Mouse (Mus musculus) CH12.LX (cell line): Measurements from ENCODE around the gene Rai14. TPM values are rescaled to one million over a fixed set of nuclear protein-coding genes. Genes with fewer than 3 reads are reported as not detected.

Experiments used
- DNase-seq: peaks from one replicate; pipeline ENCODE4 v3.0.0-alpha.2; 2013; ENCODE audit errors: extremely low read depth
- H3K27ac ChIP-seq: 2 replicates; pipeline ENCODE4 v1.5.1; 2012; ENCODE audit warnings: low read depth, mild to moderate bottlenecking, control low read depth, moderate library complexity; ENCODE audit not compliant: insufficient read depth
- H3K27me3 ChIP-seq: replicated peaks from 2 replicates; pipeline ENCODE3; 2012; ENCODE audit warnings: inconsistent platforms
- H3K36me3 ChIP-seq, 2 experiments: replicated peaks in 1 of 2; 2 replicates each; pipeline versions ENCODE3 to v1.6.1; 2012; ENCODE audit warnings: inconsistent platforms in 1 of 2, low read length in 1 of 2, mild to moderate bottlenecking in 1 of 2, mixed read lengths in 1 of 2, moderate library complexity in 1 of 2; ENCODE audit not compliant: control insufficient read depth in 1 of 2, insufficient read depth in 1 of 2
- H3K4me1 ChIP-seq, 2 experiments: 2 replicates each; pipeline ENCODE4 v1.6.1; 2012; ENCODE audit warnings: inconsistent platforms in 1 of 2, moderate library complexity in 1 of 2; ENCODE audit not compliant: insufficient read depth in 2 of 2, control insufficient read depth in 1 of 2
- H3K4me2 ChIP-seq: 2 replicates; pipeline ENCODE4 v1.6.1; 2012; ENCODE audit warnings: low read depth, mild to moderate bottlenecking, control low read depth; ENCODE audit not compliant: poor library complexity, insufficient read depth, severe bottlenecking
- H3K4me3 ChIP-seq, 3 experiments: fragments of 150-350 bp in 1 of 3; sonication (generic) in 1 of 3; replicated peaks in 1 of 3; 2 replicates each; pipeline versions ENCODE3 to v1.5.1; 2011 to 2012; ENCODE audit warnings: low read depth in 2 of 3, low read length in 2 of 3, mild to moderate bottlenecking in 2 of 3, moderate library complexity in 2 of 3, control low read depth in 1 of 3, improper control_type of control experiment in 1 of 3, inconsistent platforms in 1 of 3, mixed read lengths in 1 of 3; ENCODE audit not compliant: poor library complexity in 1 of 3
- H3K79me2 ChIP-seq: replicated peaks from 2 replicates; pipeline ENCODE4 v1.6.1; 2012; ENCODE audit warnings: mild to moderate bottlenecking, moderate library complexity; ENCODE audit not compliant: control insufficient read depth, poor library complexity, insufficient read depth, severe bottlenecking; ENCODE audit errors: extremely low read depth
- H3K9ac ChIP-seq: 2 replicates; pipeline ENCODE4 v1.6.1; 2012; ENCODE audit warnings: low read depth, mild to moderate bottlenecking, control low read depth, moderate library complexity; ENCODE audit not compliant: insufficient read depth
- H3K9me3 ChIP-seq: replicated peaks from 2 replicates; pipeline ENCODE3; 2012; ENCODE audit warnings: low read length, inconsistent platforms, mixed read lengths
- BHLHE40 ChIP-seq: IDR thresholded peaks from 2 replicates; pipeline ENCODE4 v1.6.1; 2011; ENCODE audit warnings: mild to moderate bottlenecking, low read depth, low read length, improper control_type of control experiment
- CHD2 ChIP-seq: IDR thresholded peaks from 2 replicates; pipeline ENCODE4 v1.6.1; 2011; ENCODE audit warnings: low read length, improper control_type of control experiment
- E2F4 ChIP-seq: IDR thresholded peaks from 2 replicates; pipeline ENCODE4 v1.6.1; 2011; ENCODE audit warnings: low read depth, low read length, improper control_type of control experiment; ENCODE audit not compliant: insufficient replicate concordance
- EP300 ChIP-seq: IDR thresholded peaks from 2 replicates; pipeline ENCODE4 v1.6.1; 2011; ENCODE audit warnings: low read length, improper control_type of control experiment
- HCFC1 ChIP-seq: IDR thresholded peaks from 2 replicates; pipeline ENCODE4 v1.6.1; 2012; ENCODE audit warnings: low read depth, mild to moderate bottlenecking, inconsistent platforms, low read length, improper control_type of control experiment
- IRF4 ChIP-seq: IDR thresholded peaks from 2 replicates; pipeline ENCODE4 v1.6.1; 2014; ENCODE audit warnings: low read depth, mild to moderate bottlenecking, inconsistent platforms, low read length, improper control_type of control experiment
- JUN ChIP-seq: IDR thresholded peaks from 2 replicates; pipeline ENCODE4 v1.6.1; 2011; ENCODE audit warnings: low read depth, mild to moderate bottlenecking, low read length, improper control_type of control experiment, moderate library complexity; ENCODE audit not compliant: insufficient read depth
- JUND ChIP-seq: conservative IDR thresholded peaks from 2 replicates; pipeline ENCODE4 v1.6.1; 2011; ENCODE audit warnings: low read depth, low read length, improper control_type of control experiment
- KAT2A ChIP-seq: IDR thresholded peaks from 2 replicates; pipeline ENCODE4 v1.6.1; 2012; ENCODE audit warnings: low read length, improper control_type of control experiment, inconsistent platforms; ENCODE audit not compliant: insufficient replicate concordance
- MAFK ChIP-seq: IDR thresholded peaks from 2 replicates; pipeline ENCODE4 v1.6.1; 2011; ENCODE audit warnings: low read length, improper control_type of control experiment; ENCODE audit not compliant: insufficient replicate concordance
- MAX ChIP-seq: IDR thresholded peaks from 2 replicates; pipeline ENCODE4 v1.6.1; 2011; ENCODE audit warnings: low read length, improper control_type of control experiment
- NELFE ChIP-seq: IDR thresholded peaks from 2 replicates; pipeline ENCODE4 v1.6.1; 2011; ENCODE audit warnings: low read depth, low read length, improper control_type of control experiment
- PAX5 ChIP-seq: IDR thresholded peaks from 2 replicates; pipeline ENCODE4 v1.6.1; 2012; ENCODE audit warnings: low read length, inconsistent platforms, mixed read lengths
- POLR2A ChIP-seq: IDR thresholded peaks from 2 replicates; pipeline ENCODE4 v1.6.1; 2011; ENCODE audit warnings: low read depth, mild to moderate bottlenecking, improper control_type of control experiment, low read length
- POLR2AphosphoS2 ChIP-seq: IDR thresholded peaks from 2 replicates; pipeline ENCODE4 v1.6.1; 2011; ENCODE audit warnings: low read depth, low read length, improper control_type of control experiment
- SIN3A ChIP-seq: IDR thresholded peaks from 2 replicates; pipeline ENCODE4 v1.6.1; 2012; ENCODE audit warnings: low read length, improper control_type of control experiment, inconsistent platforms
- TBP ChIP-seq: conservative IDR thresholded peaks from 2 replicates; pipeline ENCODE4 v1.6.1; 2011; ENCODE audit warnings: low read depth, low read length, improper control_type of control experiment
- TCF12 ChIP-seq: IDR thresholded peaks from 2 replicates; pipeline ENCODE4 v1.6.1; 2014; ENCODE audit warnings: low read depth, mild to moderate bottlenecking, inconsistent platforms, low read length, improper control_type of control experiment
- USF1 ChIP-seq: IDR thresholded peaks from 2 replicates; pipeline ENCODE4 v1.6.1; 2014; ENCODE audit warnings: low read depth, mild to moderate bottlenecking, inconsistent platforms, low read length, improper control_type of control experiment
- ZNF384 ChIP-seq: IDR thresholded peaks from 2 replicates; pipeline ENCODE4 v1.6.1; 2012; ENCODE audit warnings: low read depth, low read length, improper control_type of control experiment, inconsistent platforms
- dilution Hi-C: fragments of 300-500 bp; cut with MboI; formaldehyde crosslinking; loops from 2 replicates; pipeline ENCODE4 v1.14.3; 2020; ENCODE audit warnings: low sequenced_read_pairs; ENCODE audit not compliant: extremely low pct_unique_long_range_greater_than_20kb, extremely low pct_ligation_motif_present
- in situ Hi-C: fragments of 300-500 bp; cut with MboI; formaldehyde crosslinking; loops from 3 replicates; pipeline ENCODE4 v1.14.3; 2019; ENCODE audit warnings: low sequenced_read_pairs, low pct_ligation_motif_present, low pct_unique_long_range_greater_than_20kb, mixed read lengths
- polyA plus RNA-seq: library from polyadenylated mRNA; unstranded; fragments of >175 nt; gene quantifications from 2 replicates; pipeline ENCODE4 v1.2.1, GENCODE M21; 2012; ENCODE audit warnings: low read depth; ENCODE audit not compliant: insufficient read length
- total RNA-seq, 2 experiments: library from RNA; depleted of rRNA; stranded (reverse); fragments of 300-350 nt in 1 of 2; fragments of >200 nt in 1 of 2; gene quantifications; 2 replicates each; pipeline ENCODE4 v1.2.3; 2012 to 2014

The Rai14 gene
- total and polyA plus RNA-seq, 3 experiments = 7.5 to 14.1 (median 9.6) TPM

- dilution Hi-C loops = no loop called here
- in situ Hi-C loops = no loop called here
- H3K27ac ChIP-seq = no peak overlapping the region
- H3K79me2 ChIP-seq = no peaks in the 10 kb centered on the region
- H3K9me3 ChIP-seq = no peaks in the 10 kb centered on the region
- H3K36me3 ChIP-seq = peaks cover 0 to 10% of the 10 kb centered on the region in 2 experiments
- H3K9ac ChIP-seq = no peak overlapping the region
- no peak overlapping the region for H3K4me3 ChIP-seq
- DNase-seq = no peak
- no peaks in the 10 kb centered on the region for H3K27me3 ChIP-seq
- H3K4me1 ChIP-seq = peaks cover 0 to 12% of the 10 kb centered on the region in 2 experiments; a peak in 3 of 4 replicates
- TF ChIP-seq MAX = no peak
- no peak for TF ChIP-seq ZNF384
- TF ChIP-seq JUN = no peak
- TF ChIP-seq KAT2A = no peak
- TF ChIP-seq MAFK = no peak
- no peak for TF ChIP-seq SIN3A
- TF ChIP-seq BHLHE40 = no peak
- TF ChIP-seq TBP = no peak
- no peak for TF ChIP-seq POLR2A
- no peak for TF ChIP-seq PAX5
- H3K4me2 ChIP-seq = no peak overlapping the region
Observed at GRCm38 (mm10) chr15:10646297-10646696, 68.1 kb downstream of the Rai14 start.

DNA sequence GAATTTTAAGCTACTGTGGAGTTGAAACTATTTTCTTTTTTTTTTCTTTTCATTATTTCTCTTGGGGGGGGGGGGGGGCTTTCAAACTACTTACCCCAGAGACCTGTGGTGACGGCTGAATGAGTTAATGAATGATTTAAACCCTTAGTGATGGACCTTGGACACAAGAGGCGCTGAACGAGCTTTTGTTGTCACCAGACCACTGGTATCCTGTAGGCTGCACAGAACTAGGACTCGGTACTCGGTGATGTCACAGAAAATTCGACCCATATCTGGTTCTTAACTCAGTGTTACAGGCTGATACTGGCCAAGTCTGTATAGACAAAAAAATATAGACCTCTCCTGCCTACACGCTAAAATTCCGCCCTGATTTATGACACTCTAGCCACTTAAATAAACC, 69.3 kb downstream of the Rai14 start:
- TF ChIP-seq ZNF384 = no peak
- no peak for TF ChIP-seq IRF4
- TF ChIP-seq HCFC1 = no peak
- TF ChIP-seq TCF12 = no peak
- no peak for TF ChIP-seq POLR2AphosphoS2
- TF ChIP-seq JUND = no peak
- no peak for TF ChIP-seq EP300
- TF ChIP-seq NELFE = no peak
- TF ChIP-seq CHD2 = no peak
- no peak for TF ChIP-seq USF1
- no peak for TF ChIP-seq E2F4
- Histone ChIP-seq H3K27me3 (no peaks in the 10 kb centered on the region), H3K4me2 (no peak overlapping the region), H3K36me3 (peaks cover 0 to 10% of the 10 kb centered on the region in 2 experiments), H3K9ac (no peak overlapping the region), H3K27ac (no peak overlapping the region), H3K79me2 (no peaks in the 10 kb centered on the region), H3K9me3 (no peaks in the 10 kb centered on the region), H3K4me1 (peaks cover 0 to 12% of the 10 kb centered on the region in 2 experiments; a peak in 3 of 4 replicates), H3K4me3 (no peak overlapping the region)
- DNase-seq = no peak
- in situ Hi-C loops (no loop called here), dilution Hi-C loops (no loop called here)
